Comparison of ENCODE assay signal across 12 mouse cellular contexts in the genomic region with DNA sequence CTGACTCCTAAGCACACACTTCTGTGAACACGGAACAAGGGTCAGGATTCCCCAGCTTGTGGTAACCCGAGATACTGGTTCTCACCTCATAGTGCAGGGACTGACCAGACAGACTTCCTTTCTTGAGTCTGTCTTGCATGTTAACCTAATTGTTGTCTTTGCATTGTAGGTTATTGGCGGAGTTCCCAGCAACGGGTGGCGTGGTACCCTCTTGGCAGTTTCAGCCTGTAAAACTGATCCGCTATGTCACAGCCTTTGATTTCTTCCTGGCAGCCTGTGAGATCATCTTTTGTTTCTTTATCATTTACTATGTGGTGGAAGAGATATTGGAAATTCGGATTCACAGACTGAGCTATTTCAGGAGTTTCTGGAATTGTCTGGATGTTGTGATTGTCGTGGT.
"Had no signal": no experiment of that assay in that cellular context is flagged by ENCODE, and none has a peak within 500 bp of the region (broad histone marks: within the 10 kb centered on the region; RNA-seq: fewer than 3 reads in every experiment).

No protein-coding gene starts in this region.

- ATAC-seq: liver, embryonic 12.5 days had no signal

- H3K9ac ChIP-seq: limb, embryonic 15.5 days; liver, embryonic 12.5 days; lung, embryonic 14.5 days had no signal

- H3K27me3 ChIP-seq: limb, embryonic 15.5 days; liver, embryonic 12.5 days had no signal

- H3K4me3 ChIP-seq: layer of hippocampus, adult 2 months; limb, embryonic 15.5 days; liver, embryonic 12.5 days; midbrain, embryonic 10.5 days; myocyte had no signal

- H3K4me2 ChIP-seq: limb, embryonic 15.5 days; liver, embryonic 12.5 days; lung, embryonic 14.5 days had no signal

- H3K9me3 ChIP-seq: limb, embryonic 15.5 days; liver, embryonic 12.5 days; midbrain, embryonic 10.5 days had no signal

- DNase-seq: kidney, postnatal 10 days; kidney, postnatal 4 days; lung, embryonic 14.5 days; lung, postnatal 10 days; lung, postnatal 4 days; right cerebral cortex, postnatal 14 days; thymus, postnatal 36 days had no signal

- H3K4me1 ChIP-seq: limb, embryonic 15.5 days; liver, embryonic 12.5 days; midbrain, embryonic 10.5 days had no signal

- H3K27ac ChIP-seq: layer of hippocampus, adult 2 months; limb, embryonic 15.5 days; liver, embryonic 12.5 days; midbrain, embryonic 10.5 days had no signal
